Mouse (Mus musculus): Measurements from ENCODE around the gene Ppp3ca. TPM values are rescaled to one million over a fixed set of nuclear protein-coding genes. Genes with fewer than 3 reads are reported as not detected.

Ppp3ca gene
- total RNA-seq, 2 experiments from 2014 or later: 60.0 to 61.2 TPM

DNA sequence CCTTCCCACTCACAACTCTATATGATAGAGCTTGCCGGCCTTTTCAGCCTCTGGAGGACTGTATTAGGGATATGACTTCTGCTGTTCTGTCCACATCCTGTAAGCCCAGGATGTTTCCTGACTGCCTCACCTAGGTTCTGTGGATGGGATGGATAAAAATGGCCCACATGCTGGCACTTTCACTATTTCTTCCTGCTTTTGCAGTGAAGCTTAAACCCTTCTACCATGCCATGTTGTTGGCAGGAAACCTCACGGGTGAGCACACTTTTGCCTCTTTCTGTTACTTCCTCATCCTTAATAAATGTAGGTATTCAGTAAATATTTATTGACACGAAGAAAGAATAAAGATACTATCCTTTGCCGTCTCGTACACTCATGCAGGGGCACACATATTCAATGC is 48.5 kb downstream of the Ppp3ca start:
- intact Hi-C loops (cut with DNase I): no loop called here

GRCm38 (mm10) chr3:136721241-136721640 is 51.3 kb downstream of the Ppp3ca start:
- DNase-seq: no peak
- intact Hi-C loops (cut with DNase I): no loop called here

More for the DNA sequence above, 48.5 kb downstream of the Ppp3ca start:
- DNase-seq: no peak

DNA sequence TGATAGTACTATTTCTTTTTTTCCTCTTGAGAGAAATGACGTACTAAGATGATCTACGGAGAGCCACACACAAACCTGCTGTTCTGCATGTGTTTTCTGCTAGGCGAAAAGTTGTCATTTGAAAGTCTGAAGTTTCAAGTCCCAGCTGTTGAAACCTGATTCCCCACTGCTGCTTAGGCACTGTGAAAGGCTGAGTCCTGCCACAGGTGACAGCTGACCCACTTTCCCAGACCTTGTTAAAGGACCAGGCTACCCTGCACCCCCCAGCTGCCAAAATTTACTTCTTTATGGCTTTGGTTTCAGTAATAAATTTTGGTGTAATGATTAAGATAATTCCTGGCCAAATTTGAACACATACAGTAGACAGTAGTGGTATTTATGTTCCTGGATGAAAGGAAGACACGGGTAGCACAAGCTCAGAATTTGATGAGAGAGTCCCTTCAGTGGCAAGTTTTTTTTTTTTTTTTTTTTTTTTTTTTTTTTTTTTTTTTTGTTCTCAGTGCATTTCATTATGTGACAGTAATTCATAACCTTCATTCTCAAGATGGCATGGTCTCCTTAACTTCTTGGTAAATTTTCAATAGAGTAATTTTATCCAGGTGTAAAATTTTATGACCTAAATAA is 52.0 kb downstream of the Ppp3ca start:
- intact Hi-C loops (cut with DNase I): no loop called here
- DNase-seq: no peak

DNA sequence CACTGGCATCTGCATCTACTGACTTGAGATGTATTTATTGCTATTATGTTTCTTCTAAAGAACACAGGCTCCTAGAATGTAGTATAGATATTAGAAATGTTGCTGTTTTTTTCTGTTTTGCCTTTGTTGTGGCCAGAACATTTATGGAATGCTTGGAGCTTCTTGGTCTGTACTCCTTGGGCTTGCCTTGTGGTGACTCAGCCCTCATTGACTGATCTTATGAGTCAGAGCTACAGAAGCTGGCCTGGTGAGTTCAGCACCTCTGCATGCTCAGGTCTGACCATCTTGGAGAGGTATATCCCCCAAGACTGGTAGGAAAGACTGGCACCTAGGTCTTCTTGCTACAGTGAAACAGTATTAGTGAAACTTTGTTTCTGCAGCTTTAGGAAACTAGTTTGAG is 52.6 kb downstream of the Ppp3ca start:
- intact Hi-C loops (cut with DNase I): no loop called here
- no peak for DNase-seq

- intact Hi-C loops (cut with DNase I): loop anchor here (5.0 kb wide), 1 partner anchor 77 kb away; no protein-coding TSS in a partner anchor
- DNase-seq: peak; percentile 92 to 94
Measured at GRCm38 (mm10) chr3:136725311-136726156, 55.6 kb downstream of the Ppp3ca start.

DNA sequence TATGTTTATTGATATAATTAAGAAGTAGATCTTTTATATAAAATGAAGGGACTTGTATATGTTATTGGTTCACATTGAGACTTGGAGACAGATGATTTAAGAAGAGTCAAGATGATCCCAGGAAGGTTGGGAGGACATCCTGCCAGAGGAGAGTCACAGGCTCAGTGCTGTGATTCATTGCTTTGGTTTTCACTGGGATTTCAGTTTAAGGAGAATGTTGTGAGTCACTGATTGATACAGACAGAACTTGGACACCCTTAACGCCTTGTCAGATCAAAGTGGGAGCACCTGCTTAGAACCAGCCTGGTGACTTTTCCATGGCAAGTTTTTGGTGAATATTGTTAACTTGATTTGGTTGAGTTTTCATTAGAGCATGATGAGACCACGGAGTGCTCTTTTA is 58.0 kb downstream of the Ppp3ca start:
- no peak for DNase-seq
- intact Hi-C loops (cut with DNase I): loop anchor here (2.0 to 5.0 kb wide), 2 partner anchors 15 to 74 kb away; no protein-coding TSS in a partner anchor

DNA sequence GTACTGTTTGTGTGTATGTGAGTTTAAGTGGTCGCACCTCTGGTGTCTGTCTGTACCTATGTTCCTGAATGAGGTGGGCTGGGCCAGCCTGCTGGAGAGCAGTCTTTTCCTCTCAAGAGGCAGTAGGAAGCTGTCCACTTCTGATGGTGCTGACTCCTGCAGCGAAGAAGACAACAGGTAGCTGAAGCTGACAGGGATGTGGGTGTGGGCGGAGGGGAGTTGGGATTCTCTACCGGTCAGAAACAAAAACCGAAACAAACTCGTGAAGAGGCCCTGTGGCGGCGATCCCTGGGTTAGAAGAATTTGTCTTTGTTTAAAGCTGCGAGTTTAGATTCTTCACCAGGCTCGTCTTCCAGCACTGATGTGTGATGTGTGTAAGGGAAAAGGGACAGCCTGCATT is 60.1 kb downstream of the Ppp3ca start:
- intact Hi-C loops (cut with DNase I): loop anchor here (2.0 to 5.0 kb wide), 2 partner anchors 13 to 72 kb away; no protein-coding TSS in a partner anchor
- no peak for DNase-seq

GRCm38 (mm10) chr3:136731579-136731978 is 61.7 kb downstream of the Ppp3ca start:
- intact Hi-C loops (cut with DNase I): no loop called here
- no peak for DNase-seq

DNA sequence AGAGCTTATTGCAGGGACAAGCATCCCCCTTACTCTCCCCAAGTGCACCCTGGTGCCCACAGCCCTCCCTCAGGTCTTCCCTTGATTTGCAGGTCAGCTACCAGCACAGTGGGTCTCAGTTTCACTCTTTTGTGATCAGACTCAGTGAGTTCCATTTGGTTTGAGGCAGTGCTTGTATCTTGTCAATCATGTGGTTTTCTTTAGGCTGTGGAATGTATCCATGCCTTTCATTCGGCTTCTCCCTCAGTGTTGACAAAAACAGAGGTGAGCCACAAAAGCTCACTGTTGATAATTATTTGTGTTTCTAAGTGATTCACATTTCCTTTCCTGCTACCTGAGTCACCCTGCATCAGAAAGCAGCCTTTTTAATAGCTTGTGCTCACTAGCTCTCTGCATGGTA is 66.1 kb downstream of the Ppp3ca start:
- intact Hi-C loops (cut with DNase I): no loop called here
- DNase-seq: no peak

DNA sequence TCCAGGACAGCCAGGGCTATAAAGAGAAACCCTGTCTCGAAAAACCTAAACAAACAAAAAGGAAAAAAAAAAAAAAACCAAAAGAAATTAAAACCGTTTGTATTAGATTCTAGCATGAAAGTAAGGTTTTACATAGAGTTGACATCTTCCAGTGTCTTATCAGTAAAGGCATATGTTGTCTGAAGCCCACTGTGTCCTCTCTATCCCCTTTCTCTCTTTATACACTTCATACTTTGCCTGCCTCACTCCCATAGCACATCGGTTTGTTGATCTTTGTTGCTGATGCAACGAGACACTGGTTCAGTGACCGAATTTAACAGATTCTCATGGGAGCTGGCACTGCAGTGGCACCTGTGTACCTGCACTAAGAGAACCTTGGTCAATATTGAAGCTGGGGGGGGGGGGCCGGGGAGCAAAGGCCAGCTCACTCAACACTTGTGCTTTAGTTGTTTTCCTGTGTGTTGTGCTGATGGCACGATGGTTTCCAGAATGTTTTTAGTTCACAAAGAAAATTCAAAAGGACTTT is 66.9 kb downstream of the Ppp3ca start:
- intact Hi-C loops (cut with DNase I): no loop called here
- no peak for DNase-seq

- DNase-seq: no peak
- intact Hi-C loops (cut with DNase I): no loop called here
Measured at GRCm38 (mm10) chr3:136738474-136738873, 68.5 kb downstream of the Ppp3ca start.

- intact Hi-C loops (cut with DNase I): no loop called here
- no peak for DNase-seq
Measured at GRCm38 (mm10) chr3:136738914-136739313, 69.0 kb downstream of the Ppp3ca start.

DNA sequence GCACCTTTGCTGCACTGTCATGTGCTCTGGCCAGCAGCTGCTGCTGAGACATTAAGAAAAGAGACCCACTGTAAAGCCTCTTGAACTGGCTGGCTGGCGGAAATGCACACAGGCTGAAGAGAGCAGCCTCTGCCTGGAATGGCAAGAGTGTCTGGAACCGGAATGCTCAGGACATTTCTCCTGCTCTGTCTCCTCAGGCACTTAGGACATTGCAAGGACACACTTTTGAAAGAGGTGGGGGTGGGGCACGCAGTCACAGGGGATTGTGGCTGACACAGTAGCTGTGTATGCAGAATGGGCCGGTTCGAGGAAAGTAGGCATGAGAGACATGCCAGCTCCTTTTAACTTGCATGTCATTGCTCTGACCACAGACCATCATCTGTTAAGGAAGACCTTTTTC is 71.7 kb downstream of the Ppp3ca start:
- intact Hi-C loops (cut with DNase I): loop anchor here (2.0 kb wide), 1 partner anchor 13 kb away; no protein-coding TSS in a partner anchor
- no peak for DNase-seq

DNA sequence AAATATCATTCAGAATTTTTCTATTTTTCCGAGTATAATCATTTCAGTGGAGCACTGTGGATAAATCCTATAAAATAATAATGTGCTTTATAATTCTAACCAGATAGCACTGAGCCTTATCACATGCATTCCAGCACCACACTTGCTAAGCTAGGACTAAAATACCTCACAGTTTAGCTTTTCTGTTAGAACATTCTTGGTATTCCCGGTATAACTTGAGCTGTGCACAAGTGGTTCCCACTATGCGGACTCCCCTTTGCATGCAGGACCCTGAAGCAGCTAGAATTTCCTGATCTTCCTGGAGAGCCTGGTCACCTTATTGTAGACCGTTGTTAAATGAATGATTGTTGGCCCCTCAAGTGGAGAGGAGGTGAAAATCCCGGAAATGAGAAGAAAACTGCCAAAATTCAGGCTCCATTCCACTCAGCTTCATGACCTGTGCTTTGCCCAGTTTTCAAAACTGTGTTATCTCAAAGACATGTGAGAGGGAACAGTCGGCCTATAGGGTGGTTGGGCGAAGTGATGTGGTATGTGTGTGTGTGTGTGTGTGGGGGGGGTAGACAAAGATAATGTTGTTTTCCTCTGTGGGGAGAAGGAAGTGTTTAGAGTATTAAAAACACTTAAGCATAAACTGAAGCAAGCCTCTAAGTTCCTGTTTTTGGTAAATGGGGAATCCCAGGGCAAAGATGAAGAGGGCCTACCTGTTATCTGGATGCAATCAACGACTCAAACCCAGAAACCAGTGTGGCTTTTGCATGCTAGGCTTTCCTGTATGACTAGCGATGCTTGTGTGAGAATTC is 72.5 kb downstream of the Ppp3ca start:
- intact Hi-C loops (cut with DNase I): loop anchor here (2.0 kb wide), 1 partner anchor 14 kb away; no protein-coding TSS in a partner anchor
- DNase-seq: no peak

- no peak for DNase-seq
- intact Hi-C loops (cut with DNase I): no loop called here
Measured at GRCm38 (mm10) chr3:136744295-136744897, 74.5 kb downstream of the Ppp3ca start.

DNA sequence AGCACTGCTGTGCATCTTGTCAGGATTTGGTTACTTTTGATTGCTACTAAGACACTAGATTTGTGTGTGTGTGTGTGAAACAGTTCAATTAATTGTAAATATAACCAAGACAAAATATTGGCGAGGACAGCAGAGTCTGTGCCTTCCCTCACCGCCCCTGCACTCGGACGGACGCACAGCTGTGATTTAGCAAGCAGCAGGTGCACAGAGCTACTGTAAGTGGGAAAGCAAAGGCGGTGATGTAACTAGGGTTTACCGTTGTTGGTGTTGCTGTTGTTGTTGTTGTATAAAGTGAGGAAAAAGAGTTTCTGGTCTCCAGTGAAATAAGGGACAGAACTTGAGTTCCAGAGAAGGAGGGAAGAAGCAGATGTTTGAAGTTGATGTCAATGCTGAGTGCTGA is 75.5 kb downstream of the Ppp3ca start:
- no peak for DNase-seq
- intact Hi-C loops (cut with DNase I): no loop called here

- no peak for DNase-seq
- intact Hi-C loops (cut with DNase I): no loop called here
Measured at GRCm38 (mm10) chr3:136748761-136749476, 79.0 kb downstream of the Ppp3ca start.

- intact Hi-C loops (cut with DNase I): no loop called here
- no peak for DNase-seq
Measured at GRCm38 (mm10) chr3:136749477-136749797, 79.5 kb downstream of the Ppp3ca start.

DNA sequence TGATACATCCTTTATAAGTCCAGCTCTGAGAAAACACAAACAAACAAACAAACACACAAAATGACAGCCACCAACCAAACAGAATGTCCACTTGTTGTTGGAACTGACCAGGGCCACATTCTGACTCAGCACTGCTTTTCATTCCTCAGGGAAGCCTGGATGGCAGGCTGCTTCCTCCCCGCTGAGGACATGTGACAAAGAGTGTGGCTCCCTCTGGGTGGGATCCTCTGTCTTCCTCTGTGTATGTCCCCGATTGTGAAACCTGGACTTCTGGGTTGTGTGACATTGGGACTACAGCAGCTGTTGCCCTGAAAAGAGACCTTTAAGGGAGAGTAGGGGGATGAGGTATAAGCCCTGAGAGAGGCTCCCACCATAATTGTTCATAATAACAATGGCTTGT is 80.0 kb downstream of the Ppp3ca start:
- DNase-seq: no peak
- intact Hi-C loops (cut with DNase I): no loop called here

DNA sequence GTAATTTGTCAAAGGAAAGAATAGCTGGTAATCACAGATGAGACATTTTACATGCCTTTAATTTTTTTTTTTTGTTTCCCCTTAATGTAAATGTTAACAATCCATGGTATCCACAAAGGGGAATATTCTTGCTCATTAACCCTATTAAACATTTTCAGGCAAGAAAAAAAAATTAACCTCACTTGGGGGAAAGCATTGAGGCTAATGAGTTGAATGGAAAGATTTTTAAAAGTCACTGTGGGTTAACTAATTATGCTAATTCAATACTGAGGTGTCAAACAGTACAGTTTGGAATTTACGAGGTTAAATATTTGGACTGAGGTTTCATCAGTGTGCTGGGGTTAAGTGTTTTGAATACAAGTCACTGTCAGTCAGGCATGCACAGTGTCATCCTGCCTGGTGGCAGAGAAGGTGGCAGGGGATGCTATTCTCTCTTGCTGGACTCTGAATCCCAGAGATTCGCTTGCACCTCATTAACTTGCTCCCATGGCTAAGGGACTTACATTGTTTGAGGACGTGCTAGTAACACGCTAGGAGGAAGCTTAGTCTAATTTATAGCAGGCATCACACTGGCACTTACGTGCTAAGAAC is 82.3 kb downstream of the Ppp3ca start:
- intact Hi-C loops (cut with DNase I): no loop called here

More for the DNA sequence above, 82.3 kb downstream of the Ppp3ca start:
- no peak for DNase-seq

Measured in heart, postnatal 10 days (tissue).